Mouse (Mus musculus) cerebellum, postnatal 14 days (tissue): Measurements from ENCODE around the gene Gm6880.
"Not testable (repeated sequence)": the region's sequence is repeated elsewhere in the genome, so short reads cannot be mapped to it uniquely, and the experiment has no call there.

Experiments
- DNase-seq, 2 experiments: peaks; one replicate each; pipeline ENCODE4 v3.0.0; 2021; ENCODE audit warnings: mixed read lengths in 2 of 2

Gm6880 gene

DNA sequence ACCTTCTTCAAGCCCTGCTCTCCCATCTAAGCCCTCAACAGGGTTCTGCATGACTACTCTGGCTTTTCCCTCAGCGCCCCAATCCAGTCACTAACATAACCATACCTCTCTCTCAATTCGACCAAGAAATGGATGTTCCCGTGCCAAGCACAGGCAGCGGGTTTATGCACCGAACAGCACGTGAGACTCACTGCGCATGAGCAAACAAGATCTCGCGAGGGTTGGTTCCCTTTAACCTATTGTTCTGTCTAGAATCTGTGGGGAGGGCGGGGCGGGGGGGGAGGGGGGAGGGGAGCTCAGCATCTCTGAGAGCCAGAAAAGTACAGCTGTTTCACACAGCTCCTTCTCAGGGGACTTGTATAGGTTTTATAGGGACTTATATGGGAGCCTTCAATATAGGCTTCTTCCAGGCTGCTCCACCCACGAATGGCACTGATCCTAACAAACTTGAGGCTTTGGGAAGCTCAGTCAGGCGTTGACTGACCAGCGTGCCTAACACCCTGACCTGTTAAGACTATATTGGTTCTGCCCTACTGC lies at the start of gene Gm6880:
Gene Gm6880, minus strand, starts transcription at position 51 of the 537 bp plus-strand sequence.
- DNase-seq, result not testable (repeated sequence)

DNA sequence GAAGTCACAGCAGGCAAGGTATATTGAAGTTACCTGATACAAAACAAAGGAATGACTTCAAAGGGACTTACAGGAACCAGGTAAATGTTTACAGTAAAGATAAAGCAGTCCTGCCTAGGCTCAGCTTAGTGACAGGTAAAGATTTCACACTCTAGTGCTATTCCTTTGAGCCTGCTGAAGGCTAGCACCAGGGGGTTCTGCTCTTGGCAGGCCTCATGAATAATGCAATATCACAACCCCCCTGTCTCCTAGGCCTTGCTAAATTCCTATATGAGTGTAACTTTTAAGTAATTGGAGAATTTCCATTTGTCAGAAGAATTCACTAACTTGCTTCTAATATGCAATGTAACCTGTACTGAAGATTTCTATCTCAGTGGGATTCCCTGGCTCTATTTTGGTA lies 36.3 kb upstream of the Gm6880 start:
- DNase-seq, result not testable (repeated sequence)

DNA sequence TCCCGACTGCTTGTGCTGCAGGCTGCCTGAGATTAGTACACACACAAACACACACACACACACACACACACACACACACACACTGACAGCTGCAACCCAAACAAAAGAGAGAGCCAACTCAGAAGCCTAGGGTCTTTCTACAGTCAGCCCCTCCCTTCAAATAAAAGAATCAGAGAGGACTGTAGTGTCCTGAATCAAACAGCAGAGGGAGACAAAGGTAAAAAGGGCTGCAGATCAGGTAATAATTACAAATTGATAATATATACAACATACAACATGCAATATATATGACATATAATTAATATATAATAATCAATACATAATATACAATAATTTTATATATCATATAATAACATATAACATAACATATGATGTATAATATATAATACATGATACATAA lies 15.9 kb upstream of the Gm6880 start:
- DNase-seq, result peak; percentile 6 to 35

DNA sequence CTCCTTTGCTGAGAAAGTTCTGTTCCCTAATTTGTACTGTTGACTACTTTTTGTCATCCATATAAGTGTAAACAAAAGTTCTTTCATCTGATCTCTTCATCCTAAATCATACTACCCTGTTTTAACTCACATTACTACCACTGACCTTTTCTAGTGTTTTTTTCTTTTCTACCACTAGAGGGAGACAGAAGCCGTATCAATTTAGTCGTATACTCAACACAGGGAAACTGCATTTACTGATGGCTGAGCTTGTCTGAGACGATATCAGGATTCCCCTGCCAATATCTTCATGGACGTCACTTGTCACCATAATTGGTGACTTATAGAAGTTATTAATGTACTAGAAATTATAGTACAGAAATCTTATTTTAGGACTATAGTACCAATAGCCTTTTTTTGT lies 28.4 kb downstream of the Gm6880 start:
- DNase-seq, result peak in 1 of 2 experiments; percentile 17

DNA sequence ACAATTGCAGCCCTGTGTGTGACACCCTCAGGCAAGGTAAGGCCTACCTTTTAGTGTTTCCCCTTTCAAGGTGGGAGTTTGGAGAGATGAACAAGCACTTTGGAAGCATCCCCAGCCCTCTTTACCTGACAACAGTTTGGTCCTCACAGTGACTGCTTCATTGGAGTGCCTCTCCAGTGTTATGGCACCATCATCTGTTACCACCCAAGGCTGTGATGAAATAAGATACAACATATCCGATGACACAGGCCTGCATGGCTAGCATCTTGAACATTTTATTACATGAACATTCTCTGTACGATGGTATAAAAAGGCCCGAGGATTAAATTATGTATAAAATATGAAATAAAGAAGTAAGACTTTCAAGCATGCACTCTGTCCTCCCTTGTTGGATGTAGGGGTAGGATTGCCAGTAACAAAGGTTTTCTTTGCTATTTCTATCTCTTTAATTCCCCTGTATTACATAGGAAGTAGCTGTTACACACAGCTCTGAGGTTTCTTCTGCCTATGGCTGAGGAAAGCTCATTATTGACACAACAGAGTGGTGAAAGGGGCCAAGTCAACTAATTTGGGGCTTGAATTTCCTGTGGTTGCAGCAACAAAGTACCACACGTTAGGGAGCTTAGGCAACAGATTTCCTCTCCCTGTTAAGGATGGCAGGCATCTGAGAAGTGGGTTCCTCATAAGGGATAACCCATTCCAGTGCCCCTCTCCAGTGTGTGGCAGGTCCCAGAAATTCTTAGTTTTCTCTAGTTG lies 29.9 kb downstream of the Gm6880 start:
- no peak for DNase-seq
